Mouse (Mus musculus): ENCODE measurements around the gene 1110008L16Rik. TPM values are rescaled to one million over a fixed set of nuclear protein-coding genes. Genes with fewer than 3 reads are reported as not detected.

Gene 1110008L16Rik
- polyA plus RNA-seq, 1 experiment from 2014 or later: 6.0 TPM

GRCm38 (mm10) chr12:55415762-55416161 is 116.4 kb downstream of the 1110008L16Rik start:
- H3K36me3 ChIP-seq (ENCODE audit: control insufficient read depth, insufficient read depth): peaks cover 37% of the 10 kb centered on the region
- no peaks in the 10 kb centered on the region for H3K27me3 ChIP-seq (ENCODE audit: control insufficient read depth, insufficient read depth, low read depth, low read length)
- peaks cover 2% of the 10 kb centered on the region; the same call in 1 of the 2 replicates for H3K4me1 ChIP-seq (ENCODE audit: control insufficient read depth, low read depth, low read length)
- H3K27ac ChIP-seq (ENCODE audit: low read length): no peak overlapping the region
- peak; percentile 60 for ATAC-seq (ENCODE audit: low read depth)
- WGBS (ENCODE audit: insufficient replicate concordance): 81% methylated on average over 1 of the region's 1 CpGs
- no peak overlapping the region for H3K4me3 ChIP-seq (ENCODE audit: low read depth, low read length)
- H3K4me2 ChIP-seq (ENCODE audit: low read depth, low read length): no peak overlapping the region
- no peak overlapping the region for H3K9ac ChIP-seq (ENCODE audit: low read depth, low read length)
- no peaks in the 10 kb centered on the region for H3K9me3 ChIP-seq (replicated peaks; ENCODE audit: control insufficient read depth, low read length)

GRCm38 (mm10) chr12:55420220-55420619 is 120.8 kb downstream of the 1110008L16Rik start:
- H3K27ac ChIP-seq (ENCODE audit: low read length): no peak overlapping the region
- H3K4me2 ChIP-seq (ENCODE audit: low read depth, low read length): no peak overlapping the region
- ATAC-seq (ENCODE audit: low read depth): no peak
- no peak overlapping the region for H3K4me3 ChIP-seq (ENCODE audit: low read depth, low read length)
- no peaks in the 10 kb centered on the region for H3K9me3 ChIP-seq (replicated peaks; ENCODE audit: control insufficient read depth, low read length)
- no peaks in the 10 kb centered on the region for H3K27me3 ChIP-seq (ENCODE audit: control insufficient read depth, insufficient read depth, low read depth, low read length)
- H3K9ac ChIP-seq (ENCODE audit: low read depth, low read length): no peak overlapping the region
- peaks cover 16% of the 10 kb centered on the region for H3K36me3 ChIP-seq (ENCODE audit: control insufficient read depth, insufficient read depth)
- H3K4me1 ChIP-seq (ENCODE audit: control insufficient read depth, low read depth, low read length): peaks cover 2% of the 10 kb centered on the region; the same call in 1 of the 2 replicates
- WGBS (ENCODE audit: insufficient replicate concordance): 91% methylated on average over 24 of the region's 24 CpGs

- Histone ChIP-seq H3K9me3 (replicated peaks; ENCODE audit: control insufficient read depth, low read length) (no peaks in the 10 kb centered on the region), H3K36me3 (ENCODE audit: control insufficient read depth, insufficient read depth) (peaks cover 14% of the 10 kb centered on the region), H3K27ac (ENCODE audit: low read length) (no peak overlapping the region), H3K4me2 (ENCODE audit: low read depth, low read length) (no peak overlapping the region), H3K9ac (ENCODE audit: low read depth, low read length) (no peak overlapping the region), H3K4me3 (ENCODE audit: low read depth, low read length) (no peak overlapping the region), H3K27me3 (ENCODE audit: control insufficient read depth, insufficient read depth, low read depth, low read length) (no peaks in the 10 kb centered on the region), H3K4me1 (ENCODE audit: control insufficient read depth, low read depth, low read length) (no peaks in the 10 kb centered on the region)
- no peak for ATAC-seq (ENCODE audit: low read depth)
- 12% methylated on average over 3 of the region's 3 CpGs for WGBS (ENCODE audit: insufficient replicate concordance)
Observed at GRCm38 (mm10) chr12:55422057-55422456, 122.7 kb downstream of the 1110008L16Rik start.

GRCm38 (mm10) chr12:55426300-55426699 is 126.9 kb downstream of the 1110008L16Rik start:
- H3K9me3 ChIP-seq (replicated peaks; ENCODE audit: control insufficient read depth, low read length): no peaks in the 10 kb centered on the region
- no peaks in the 10 kb centered on the region for H3K4me1 ChIP-seq (ENCODE audit: control insufficient read depth, low read depth, low read length)
- no peaks in the 10 kb centered on the region for H3K36me3 ChIP-seq (ENCODE audit: control insufficient read depth, insufficient read depth)
- 68% methylated on average over 7 of the region's 7 CpGs for WGBS (ENCODE audit: insufficient replicate concordance)
- H3K4me2 ChIP-seq (ENCODE audit: low read depth, low read length): no peak overlapping the region
- no peak overlapping the region for H3K9ac ChIP-seq (ENCODE audit: low read depth, low read length)
- H3K4me3 ChIP-seq (ENCODE audit: low read depth, low read length): no peak overlapping the region
- no peaks in the 10 kb centered on the region for H3K27me3 ChIP-seq (ENCODE audit: control insufficient read depth, insufficient read depth, low read depth, low read length)
- no peak for ATAC-seq (ENCODE audit: low read depth)
- no peak overlapping the region for H3K27ac ChIP-seq (ENCODE audit: low read length)

- Histone ChIP-seq H3K4me3 (ENCODE audit: low read depth, low read length) (no peak overlapping the region), H3K27me3 (ENCODE audit: control insufficient read depth, insufficient read depth, low read depth, low read length) (no peaks in the 10 kb centered on the region), H3K9me3 (replicated peaks; ENCODE audit: control insufficient read depth, low read length) (no peaks in the 10 kb centered on the region), H3K27ac (ENCODE audit: low read length) (no peak overlapping the region), H3K36me3 (ENCODE audit: control insufficient read depth, insufficient read depth) (no peaks in the 10 kb centered on the region), H3K4me2 (ENCODE audit: low read depth, low read length) (no peak overlapping the region), H3K9ac (ENCODE audit: low read depth, low read length) (no peak overlapping the region), H3K4me1 (ENCODE audit: control insufficient read depth, low read depth, low read length) (no peaks in the 10 kb centered on the region)
- no peak for ATAC-seq (ENCODE audit: low read depth)
- WGBS (ENCODE audit: insufficient replicate concordance): 70% methylated on average over 8 of the region's 8 CpGs
Observed at GRCm38 (mm10) chr12:55429201-55429600, 129.8 kb downstream of the 1110008L16Rik start.

- Histone ChIP-seq H3K4me1 (ENCODE audit: control insufficient read depth, low read depth, low read length) (no peaks in the 10 kb centered on the region), H3K4me2 (ENCODE audit: low read depth, low read length) (no peak overlapping the region), H3K27me3 (ENCODE audit: control insufficient read depth, insufficient read depth, low read depth, low read length) (no peaks in the 10 kb centered on the region), H3K27ac (ENCODE audit: low read length) (no peak overlapping the region), H3K9me3 (replicated peaks; ENCODE audit: control insufficient read depth, low read length) (no peaks in the 10 kb centered on the region), H3K9ac (ENCODE audit: low read depth, low read length) (no peak overlapping the region), H3K4me3 (ENCODE audit: low read depth, low read length) (no peak overlapping the region), H3K36me3 (ENCODE audit: control insufficient read depth, insufficient read depth) (no peaks in the 10 kb centered on the region)
- ATAC-seq (ENCODE audit: low read depth): no peak
- WGBS (ENCODE audit: insufficient replicate concordance): 50% methylated on average over 4 of the region's 4 CpGs
Observed at GRCm38 (mm10) chr12:55429956-55430355, 130.6 kb downstream of the 1110008L16Rik start.

Other genes with a start within 250 kb of the 1110008L16Rik start
- gene 2700097O09Rik, start 219.5 kb upstream of the 1110008L16Rik start, polyA plus RNA-seq (2015; fragmentation: Nextera tagmentation; extraction: Ambion mirVana): 35.6 and 36.5 TPM in 2 replicates
- gene Srp54a, start 219.3 kb upstream of the 1110008L16Rik start, polyA plus RNA-seq (2015; fragmentation: Nextera tagmentation; extraction: Ambion mirVana): 72.2 and 72.5 TPM in 2 replicates
- 6.8 and 7.9 TPM in 2 replicates for gene Fam177a, start 175.1 kb upstream of the 1110008L16Rik start, polyA plus RNA-seq (2015; fragmentation: Nextera tagmentation; extraction: Ambion mirVana)
- gene Srp54b, start 144.5 kb upstream of the 1110008L16Rik start, polyA plus RNA-seq (2015; fragmentation: Nextera tagmentation; extraction: Ambion mirVana): 24.7 and 25.2 TPM in 2 replicates
- gene 1700047I17Rik2, start 100.0 kb upstream of the 1110008L16Rik start, polyA plus RNA-seq (2015; fragmentation: Nextera tagmentation; extraction: Ambion mirVana): 0.71 TPM in 1 of 2 replicates, not detected in the other
- gene Srp54c, start 69.4 kb upstream of the 1110008L16Rik start, polyA plus RNA-seq (2015; fragmentation: Nextera tagmentation; extraction: Ambion mirVana): 30.2 and 31.5 TPM in 2 replicates
- gene Ppp2r3c, start 3.4 kb downstream of the 1110008L16Rik start, polyA plus RNA-seq (2015; fragmentation: Nextera tagmentation; extraction: Ambion mirVana): 5.3 and 5.5 TPM in 2 replicates
- 163 and 178 TPM in 2 replicates for gene Psma6, start 84.6 kb downstream of the 1110008L16Rik start, polyA plus RNA-seq (2015; fragmentation: Nextera tagmentation; extraction: Ambion mirVana)
- 19.8 and 24.5 TPM in 2 replicates for gene Nfkbia, start 193.1 kb downstream of the 1110008L16Rik start, polyA plus RNA-seq (2015; fragmentation: Nextera tagmentation; extraction: Ambion mirVana)

Data from liver, embryonic 16.5 days (tissue).